Mouse (Mus musculus) brown adipose tissue, adult 24 weeks (tissue): Measurements from ENCODE around the gene Nup214. TPM values are rescaled to one million over a fixed set of nuclear protein-coding genes. Genes with fewer than 3 reads are reported as not detected.
A peak's percentile ranks its signal among the peaks of the same experiment; 100 is the strongest.

Experiments
- H3K27ac ChIP-seq: fragments of 200-500 bp; replicated peaks from 2 replicates; pipeline ENCODE4 v1.5.1; 2012; ENCODE audit warnings: low read depth, mild to moderate bottlenecking, low read length
- H3K4me1 ChIP-seq: fragments of 200-500 bp; 2 replicates; pipeline ENCODE4 v1.6.1; 2012; ENCODE audit warnings: low read length, mixed read lengths; ENCODE audit not compliant: control insufficient read depth, insufficient read depth, insufficient read length
- H3K4me3 ChIP-seq: fragments of 200-500 bp; 2 replicates; pipeline ENCODE4 v1.5.1; 2012; ENCODE audit warnings: low read depth, mild to moderate bottlenecking, low read length, moderate library complexity; ENCODE audit not compliant: insufficient read depth
- polyA plus RNA-seq: library from polyadenylated mRNA; stranded (reverse); fragments of >200 nt; gene quantifications from 2 replicates; pipeline ENCODE4 v1.2.4, GENCODE M21; 2012; ENCODE audit not compliant: missing spikeins, insufficient read depth, insufficient read length

Nup214 gene
- 12.0 and 16.9 TPM in 2 replicates for polyA plus RNA-seq

DNA sequence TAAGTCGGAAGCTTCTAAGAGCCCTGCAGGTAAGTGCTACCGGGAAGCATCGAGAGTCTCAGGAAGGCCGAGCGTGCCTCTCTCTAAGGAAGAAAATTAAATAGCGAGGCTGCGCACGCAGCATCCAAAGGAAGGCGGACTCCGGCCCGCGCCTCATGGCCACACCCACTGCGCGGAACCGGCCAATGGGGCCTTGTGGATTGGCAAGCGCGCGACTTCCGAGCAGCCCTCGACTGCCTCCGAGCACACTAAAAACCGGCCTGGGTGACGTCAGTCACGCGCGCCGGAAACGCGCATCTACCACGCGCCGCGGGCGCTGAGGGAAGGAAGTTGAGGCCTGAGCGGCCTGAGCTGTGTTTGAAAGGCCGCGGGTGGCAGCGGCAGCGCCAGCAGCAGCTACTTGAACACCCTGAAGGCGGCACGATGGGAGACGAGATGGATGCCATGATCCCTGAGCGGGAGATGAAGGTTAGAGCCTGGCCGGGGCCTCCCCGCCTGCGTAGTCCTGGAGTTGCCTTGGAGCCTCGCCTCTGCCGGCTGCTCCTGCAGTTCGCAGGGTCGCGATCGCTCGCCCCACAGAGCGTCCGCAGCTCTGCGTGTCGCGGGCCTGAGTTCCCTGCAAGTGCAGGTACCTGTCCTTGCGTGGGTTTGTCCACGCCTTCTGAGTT is at the start of gene Nup214:
Gene Nup214 (plus strand): TSS at position 296 of the 668 bp plus-strand sequence.
- no peaks in the 10 kb centered on the region; the same call in 1 of the 2 replicates for H3K4me1 ChIP-seq
- peak within 1 kb of the TSS; percentile 31; the same call in 1 of the 2 replicates for H3K27ac ChIP-seq

DNA sequence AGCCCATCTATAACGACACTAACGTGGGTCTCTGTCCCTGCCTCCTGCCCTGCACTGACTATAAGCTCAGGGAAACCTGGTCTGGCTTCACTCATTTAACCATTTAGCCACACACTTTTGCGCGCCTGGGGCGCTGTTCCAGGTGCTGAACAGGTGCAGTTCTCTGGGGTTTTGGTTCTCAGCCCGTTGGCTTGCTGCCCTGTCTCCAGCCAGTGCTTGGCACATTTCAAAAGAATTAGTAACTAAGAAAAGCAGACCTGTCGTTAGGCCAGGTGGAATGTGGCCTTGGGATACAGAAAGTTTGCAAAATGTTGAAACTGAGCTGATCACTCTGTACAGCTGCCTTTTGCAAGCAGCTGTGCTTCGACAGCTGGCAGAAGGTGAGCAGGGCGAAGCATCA is 49.4 kb upstream of the Nup214 start:
- H3K4me1 ChIP-seq, result no peaks in the 10 kb centered on the region
- no peak overlapping the region for H3K4me3 ChIP-seq
- H3K27ac ChIP-seq, result no peak overlapping the region

More for the DNA sequence above, at the start of gene Nup214:
- peak within 1 kb of the TSS; percentile 76 for H3K4me3 ChIP-seq

DNA sequence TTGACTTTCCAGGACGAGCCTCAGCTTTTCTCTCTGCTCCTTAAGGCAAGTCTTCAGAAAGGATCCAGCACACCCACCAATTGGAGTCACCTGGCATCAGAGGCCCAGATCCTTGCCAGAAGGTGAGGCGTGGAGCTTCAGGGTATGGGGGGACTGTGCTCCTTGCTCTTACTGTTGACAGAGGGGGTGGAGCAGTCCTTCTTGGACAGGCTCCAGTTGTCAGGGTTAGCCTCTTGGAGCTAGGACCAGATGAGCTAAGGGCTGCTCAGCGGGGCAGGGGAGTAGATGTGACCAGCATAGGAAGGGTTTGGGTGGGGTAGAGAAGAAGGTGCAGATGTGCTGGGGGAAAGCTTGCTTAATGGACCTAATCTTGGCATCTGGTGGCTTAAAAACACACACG is 48.3 kb upstream of the Nup214 start:
- H3K4me3 ChIP-seq, result no peak overlapping the region

DNA sequence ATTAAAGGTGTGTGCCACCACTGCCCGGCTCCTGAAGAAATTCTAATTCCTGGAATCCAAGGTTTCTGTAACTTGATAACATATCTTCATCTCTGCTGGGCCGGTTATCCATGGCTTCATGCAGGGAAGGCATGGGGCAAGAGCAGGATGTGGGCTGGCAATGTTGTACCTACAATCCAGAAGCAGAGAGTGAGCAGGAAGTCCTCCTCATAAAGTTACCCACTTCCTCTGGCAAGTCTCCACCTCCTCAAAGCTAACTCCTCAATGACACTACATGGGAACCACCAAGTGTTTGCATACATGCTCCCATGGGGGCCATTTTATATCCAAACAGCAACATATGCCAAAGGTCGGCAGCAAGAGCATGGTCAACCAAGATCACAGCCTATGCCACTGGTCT is 44.6 kb upstream of the Nup214 start:
- Histone ChIP-seq H3K4me3 (no peak overlapping the region), H3K4me1 (no peaks in the 10 kb centered on the region), H3K27ac (no peak overlapping the region)

More for the DNA sequence above, 48.3 kb upstream of the Nup214 start:
- no peaks in the 10 kb centered on the region for H3K4me1 ChIP-seq
- no peak overlapping the region for H3K27ac ChIP-seq

DNA sequence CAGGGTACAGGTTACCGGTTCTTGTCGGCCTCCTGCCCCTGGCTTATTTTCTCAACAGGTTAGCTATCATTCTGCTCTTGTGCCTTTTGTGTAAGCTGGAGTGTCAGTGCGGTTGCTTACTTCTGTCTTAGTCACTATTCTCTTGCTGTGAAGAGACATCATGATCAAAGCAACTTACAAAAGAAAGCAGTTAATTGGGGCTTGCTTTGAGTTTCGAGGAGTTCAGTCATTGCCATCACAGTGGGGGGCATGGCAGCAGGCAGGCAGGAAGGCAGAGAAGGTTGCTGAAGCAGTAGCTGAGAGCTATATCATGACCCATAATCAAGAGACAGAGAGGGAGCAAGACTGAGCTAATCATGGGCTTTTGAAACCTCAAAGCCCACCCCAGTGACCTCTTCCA is 39.7 kb upstream of the Nup214 start:
- Histone ChIP-seq H3K4me1 (no peaks in the 10 kb centered on the region), H3K27ac (no peak overlapping the region), H3K4me3 (no peak overlapping the region)

DNA sequence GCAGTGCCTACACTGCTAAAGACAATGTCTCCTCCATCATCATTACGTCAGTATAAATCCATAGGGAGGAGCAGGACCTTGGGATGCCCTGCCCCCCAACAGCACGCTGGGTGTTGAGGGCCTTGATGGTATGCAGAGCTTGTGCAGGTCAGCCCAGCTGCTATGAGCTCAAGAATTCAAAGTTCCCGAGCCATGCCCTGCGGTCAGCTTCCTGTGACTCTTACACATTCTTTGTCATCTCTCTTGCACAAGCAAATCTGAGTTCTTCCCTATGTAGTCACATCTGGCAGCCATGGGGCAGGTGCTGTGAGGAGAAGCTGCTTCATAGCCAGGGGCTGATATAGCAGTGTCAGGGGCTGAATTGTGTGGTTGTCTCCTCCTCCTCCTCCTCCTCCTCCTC is 39.2 kb upstream of the Nup214 start:
- H3K4me3 ChIP-seq, result no peak overlapping the region
- no peaks in the 10 kb centered on the region for H3K4me1 ChIP-seq
- H3K27ac ChIP-seq, result no peak overlapping the region

DNA sequence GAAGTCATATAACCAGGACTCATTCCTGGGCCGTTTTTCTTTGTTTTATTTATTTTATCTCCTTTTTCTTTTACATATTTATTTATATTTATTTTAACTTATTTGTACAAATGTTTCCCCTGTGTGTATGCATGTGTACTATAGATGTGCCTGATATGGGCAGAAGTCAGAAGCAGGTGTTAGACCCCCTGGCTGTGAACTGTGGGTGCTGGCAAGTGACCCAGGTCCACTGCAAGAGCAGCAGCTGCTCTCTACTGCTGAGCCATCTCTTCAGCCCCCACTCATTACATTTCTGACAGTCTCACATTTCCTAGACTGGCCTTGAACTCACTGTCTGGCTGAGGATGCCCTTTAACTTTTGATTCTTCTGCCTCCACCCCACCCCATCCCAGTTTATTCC is 35.9 kb upstream of the Nup214 start:
- no peak overlapping the region for H3K27ac ChIP-seq
- no peaks in the 10 kb centered on the region for H3K4me1 ChIP-seq
- H3K4me3 ChIP-seq, result no peak overlapping the region

DNA sequence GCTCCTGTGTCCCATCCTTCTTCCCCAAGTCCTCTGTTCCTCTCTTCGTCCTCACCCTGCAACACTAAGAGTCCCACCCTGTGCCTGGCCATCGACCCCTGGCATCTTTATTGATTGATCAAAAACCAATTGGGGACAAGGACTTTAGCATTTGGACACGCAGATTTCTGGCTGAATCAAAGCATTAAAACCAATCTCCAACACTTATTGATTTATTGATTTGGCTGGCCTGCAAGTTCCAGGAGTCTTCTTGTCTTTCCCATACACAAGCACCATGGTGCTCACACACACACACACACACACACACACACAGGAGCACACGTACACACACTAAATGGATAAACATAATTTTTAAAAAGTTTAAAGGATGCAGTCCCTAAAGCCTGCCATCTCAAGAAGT is 31.2 kb upstream of the Nup214 start:
- Histone ChIP-seq H3K4me3 (no peak overlapping the region), H3K4me1 (no peaks in the 10 kb centered on the region), H3K27ac (no peak overlapping the region)

DNA sequence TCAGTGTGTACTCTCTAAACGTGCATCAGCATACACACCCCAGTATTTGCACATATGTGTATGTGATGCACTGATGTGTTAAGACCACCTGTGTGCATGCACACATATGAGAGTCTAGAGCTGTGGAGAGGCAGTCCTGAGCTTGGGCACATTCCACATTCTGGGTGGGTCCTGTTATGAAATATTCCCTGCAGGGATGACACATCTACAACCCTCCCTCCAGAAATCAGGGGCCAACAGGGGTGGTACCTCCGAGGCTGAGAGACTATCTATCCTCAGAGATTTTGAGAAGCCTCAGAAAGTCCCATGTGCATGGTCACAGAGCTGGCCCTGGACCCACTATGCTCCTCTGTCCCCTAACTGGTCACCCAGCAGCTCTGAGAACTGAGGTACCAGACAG is 28.7 kb upstream of the Nup214 start:
- Histone ChIP-seq H3K4me1 (no peaks in the 10 kb centered on the region), H3K4me3 (no peak overlapping the region), H3K27ac (no peak overlapping the region)

DNA sequence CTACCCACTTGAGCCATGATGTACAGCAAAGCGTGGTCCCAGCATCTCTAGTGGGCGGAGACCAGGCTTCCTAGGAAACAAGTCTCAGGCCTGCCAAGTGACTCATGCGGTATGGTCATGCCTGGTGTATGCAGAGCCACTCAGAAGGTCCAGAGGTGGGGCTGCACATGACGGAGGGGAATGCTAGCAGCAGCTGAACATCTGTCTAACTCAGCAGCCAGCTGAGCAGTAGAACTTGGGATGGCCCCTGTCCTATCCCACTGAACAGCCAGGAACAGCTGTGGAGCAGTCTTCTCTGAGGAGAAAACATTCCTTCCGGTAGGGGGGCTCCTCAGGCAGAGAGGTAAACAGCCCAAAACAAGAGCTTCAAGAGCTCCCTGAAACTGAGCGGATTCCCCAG is 25.8 kb upstream of the Nup214 start:
- Histone ChIP-seq H3K4me1 (no peaks in the 10 kb centered on the region), H3K27ac (no peak overlapping the region), H3K4me3 (no peak overlapping the region)

DNA sequence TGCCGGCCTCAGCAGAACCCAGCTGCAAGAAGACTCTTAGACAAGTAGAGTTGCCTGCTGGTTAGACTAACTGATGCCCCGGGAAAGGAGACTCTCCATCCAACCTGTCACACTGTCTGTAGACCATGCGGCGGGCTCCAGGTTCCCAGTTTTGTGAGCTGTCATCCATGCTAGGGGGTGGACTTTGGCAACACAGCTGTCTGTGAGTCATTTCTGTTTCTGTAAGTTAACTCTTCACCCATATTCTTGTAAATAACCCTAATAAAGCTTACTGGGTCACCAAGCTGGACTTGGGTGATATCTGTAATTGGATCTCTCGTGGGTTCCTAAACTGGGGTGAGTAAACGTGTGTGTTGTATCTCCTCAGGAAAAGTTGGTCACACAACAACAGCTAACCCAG is 25.4 kb upstream of the Nup214 start:
- Histone ChIP-seq H3K4me3 (no peak overlapping the region), H3K27ac (no peak overlapping the region), H3K4me1 (no peaks in the 10 kb centered on the region)

DNA sequence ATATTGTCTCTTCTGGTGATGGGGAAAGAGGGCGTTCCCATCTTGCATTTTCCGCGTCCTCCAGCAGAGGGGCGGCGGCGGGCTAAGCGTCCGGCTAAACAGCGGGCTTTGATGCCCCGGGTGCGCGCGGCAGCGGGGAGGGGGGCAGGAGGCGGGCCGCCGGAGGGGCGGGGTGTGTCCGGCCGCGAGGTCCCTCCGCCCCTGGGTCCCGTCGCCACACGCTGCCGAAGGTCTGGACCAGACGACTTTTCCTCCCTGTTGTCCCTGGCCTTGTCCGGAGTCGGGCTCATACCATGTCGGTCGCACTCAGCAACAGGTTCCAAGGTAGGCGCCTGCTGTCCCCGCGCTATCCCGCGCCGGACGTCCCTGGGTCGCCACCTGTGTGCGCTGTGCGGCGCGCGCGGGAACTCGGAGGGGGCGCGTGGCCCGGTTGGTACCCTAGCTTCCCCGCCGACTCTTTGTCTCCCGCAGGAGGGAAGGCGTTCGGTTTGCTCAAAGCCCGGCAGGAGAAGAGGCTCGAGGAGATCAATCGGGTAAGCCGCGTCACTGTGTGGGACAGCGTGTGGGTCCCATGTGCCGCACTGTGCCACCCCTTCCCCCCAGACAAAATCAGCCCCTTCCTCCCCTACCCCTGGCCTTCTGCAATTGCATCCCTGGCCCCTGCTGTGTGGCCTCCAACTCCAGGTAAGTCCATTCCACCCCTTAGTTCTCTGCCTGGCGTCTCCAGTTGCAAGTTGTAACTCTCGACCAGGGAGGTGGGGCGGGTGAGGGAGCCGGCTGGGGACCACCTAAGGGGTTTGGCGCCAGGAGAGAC is 24.0 kb upstream of the Nup214 start, which contains the start of gene Aif1l:
Gene Aif1l (plus strand): TSS at position 82 of the 814 bp plus-strand sequence.
- no peak within 1 kb of the TSS for H3K27ac ChIP-seq
- H3K4me3 ChIP-seq, result peak within 1 kb of the TSS; percentile 45
- H3K4me1 ChIP-seq, result no peaks in the 10 kb centered on the region

DNA sequence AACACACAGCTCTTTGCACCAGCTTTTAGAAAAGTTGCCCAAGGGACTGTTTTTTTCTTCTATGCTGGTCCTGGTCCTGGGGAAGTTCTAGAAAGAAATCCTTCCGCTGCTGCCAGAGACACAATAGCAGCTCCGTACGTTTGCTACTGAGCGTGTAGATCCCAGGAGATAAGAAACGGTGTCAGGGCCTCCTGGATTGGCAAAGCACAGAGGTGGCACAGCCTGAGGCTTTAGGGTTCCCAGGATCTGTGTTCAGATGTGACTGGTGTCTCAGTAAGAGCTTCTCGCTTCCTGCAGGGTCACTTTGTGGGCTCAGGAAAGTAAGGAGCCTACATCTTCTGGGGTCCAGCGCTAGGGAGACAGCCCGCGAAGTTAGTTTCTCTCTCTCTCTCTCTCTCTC is 23.3 kb upstream of the Nup214 start:
- Histone ChIP-seq H3K4me1 (no peaks in the 10 kb centered on the region), H3K27ac (no peak overlapping the region), H3K4me3 (peak overlapping the region; percentile 45)

DNA sequence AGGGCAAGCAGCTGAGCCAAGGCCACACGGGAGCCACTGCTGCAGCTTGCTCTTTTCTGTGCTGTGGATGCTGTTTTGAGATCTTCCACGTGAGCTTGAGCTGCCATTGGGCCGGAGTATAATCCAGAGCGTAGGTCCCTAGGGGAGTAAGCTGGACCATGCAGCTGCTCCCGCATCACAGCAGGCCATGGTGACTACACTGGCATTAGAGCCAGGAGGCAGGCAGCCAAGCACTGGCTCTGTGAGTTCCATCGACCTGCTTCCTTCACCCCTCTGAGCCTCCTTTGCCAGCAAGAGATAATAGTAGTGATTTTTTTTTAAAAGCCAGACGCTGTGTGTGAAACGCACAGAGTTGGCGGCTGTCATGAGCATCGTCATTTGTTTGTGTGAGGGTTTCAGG is 22.0 kb upstream of the Nup214 start:
- Histone ChIP-seq H3K4me3 (no peak overlapping the region), H3K4me1 (no peaks in the 10 kb centered on the region), H3K27ac (no peak overlapping the region)

DNA sequence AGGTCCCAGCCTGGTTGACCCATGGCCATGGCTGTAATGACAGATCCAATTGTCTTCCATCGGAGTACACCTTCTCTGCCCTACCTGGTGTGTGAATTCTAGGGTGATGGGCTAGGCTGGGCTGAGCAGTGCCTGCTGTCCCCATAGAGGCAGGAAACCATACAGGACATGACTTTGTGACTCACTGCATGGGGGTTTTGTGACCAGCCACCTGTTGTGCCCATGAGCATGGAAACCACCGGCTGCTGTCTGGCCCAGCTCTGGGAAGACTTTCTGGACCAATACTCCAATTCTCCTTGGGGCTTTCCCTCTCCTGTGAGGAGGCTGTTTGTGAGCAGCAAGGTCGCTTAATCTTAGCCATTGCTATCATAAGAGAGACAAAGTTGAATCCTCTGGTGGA is 21.5 kb upstream of the Nup214 start:
- Histone ChIP-seq H3K4me1 (no peaks in the 10 kb centered on the region), H3K27ac (no peak overlapping the region), H3K4me3 (no peak overlapping the region)

DNA sequence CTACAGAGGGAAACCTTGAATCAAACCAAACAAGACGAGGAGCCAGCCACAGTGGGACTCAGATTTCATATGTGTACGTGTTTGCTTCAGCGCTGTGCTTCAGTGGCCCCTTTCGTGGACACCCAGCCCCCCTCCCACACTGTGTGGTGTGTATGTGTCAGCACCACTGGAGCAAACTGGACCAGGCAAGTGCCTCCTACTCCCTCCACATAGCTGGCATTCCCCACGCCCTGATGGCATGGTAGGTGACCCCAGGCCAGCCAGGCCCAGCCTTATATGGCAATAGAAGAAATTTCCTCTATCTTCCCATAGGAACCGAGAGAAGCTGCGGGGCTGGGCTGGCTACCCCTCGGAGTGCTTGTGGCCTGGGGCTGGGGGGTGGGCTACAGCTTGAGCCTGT is 20.5 kb upstream of the Nup214 start:
- Histone ChIP-seq H3K27ac (no peak overlapping the region), H3K4me3 (no peak overlapping the region), H3K4me1 (no peaks in the 10 kb centered on the region)
